Mouse (Mus musculus): ENCODE measurements at regions not wholly inside any gene's neighbourhood (a gene's known extent, or its start where the extent isn't known, plus 50 kb on each side); places are given as distances from the start of the nearest gene placed in this dataset.

DNA sequence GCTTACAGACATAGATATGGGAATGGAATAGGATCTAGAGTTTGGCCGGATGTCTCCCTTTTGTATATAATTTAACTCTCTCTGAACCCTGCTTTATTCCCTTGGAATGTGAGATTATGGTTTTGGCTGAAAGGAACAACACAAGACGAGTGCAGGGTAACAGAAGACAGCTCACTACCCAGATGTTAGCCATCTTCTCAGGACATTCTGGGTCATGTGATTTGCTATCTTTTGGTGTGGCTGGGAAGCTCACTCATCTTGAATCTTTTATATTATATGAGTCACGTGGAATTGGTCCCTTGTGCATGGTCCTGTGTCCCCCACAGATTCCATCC lies 108.6 kb upstream of the Tmc3 start:
- TF ChIP-seq POLR2A (IDR thresholded peaks at IDR 0.05; ENCODE audit: borderline replicate concordance, extremely low read depth, insufficient read depth, insufficient read length, poor library complexity, severe bottlenecking), result no peak
- no peak for TF ChIP-seq CTCF (IDR thresholded peaks at IDR 0.05; ENCODE audit: borderline replicate concordance, extremely low read depth, insufficient read depth, insufficient read length)

All from brain, embryonic 14.5 days (tissue).